Mouse (Mus musculus) retina, embryonic 14.5 days (tissue): ENCODE data around the gene Pdk3.

Experiments
- DNase-seq: peaks from one replicate; pipeline ENCODE4 v3.0.0-alpha.2; 2015; ENCODE audit warnings: low spot score

Pdk3 gene

DNA sequence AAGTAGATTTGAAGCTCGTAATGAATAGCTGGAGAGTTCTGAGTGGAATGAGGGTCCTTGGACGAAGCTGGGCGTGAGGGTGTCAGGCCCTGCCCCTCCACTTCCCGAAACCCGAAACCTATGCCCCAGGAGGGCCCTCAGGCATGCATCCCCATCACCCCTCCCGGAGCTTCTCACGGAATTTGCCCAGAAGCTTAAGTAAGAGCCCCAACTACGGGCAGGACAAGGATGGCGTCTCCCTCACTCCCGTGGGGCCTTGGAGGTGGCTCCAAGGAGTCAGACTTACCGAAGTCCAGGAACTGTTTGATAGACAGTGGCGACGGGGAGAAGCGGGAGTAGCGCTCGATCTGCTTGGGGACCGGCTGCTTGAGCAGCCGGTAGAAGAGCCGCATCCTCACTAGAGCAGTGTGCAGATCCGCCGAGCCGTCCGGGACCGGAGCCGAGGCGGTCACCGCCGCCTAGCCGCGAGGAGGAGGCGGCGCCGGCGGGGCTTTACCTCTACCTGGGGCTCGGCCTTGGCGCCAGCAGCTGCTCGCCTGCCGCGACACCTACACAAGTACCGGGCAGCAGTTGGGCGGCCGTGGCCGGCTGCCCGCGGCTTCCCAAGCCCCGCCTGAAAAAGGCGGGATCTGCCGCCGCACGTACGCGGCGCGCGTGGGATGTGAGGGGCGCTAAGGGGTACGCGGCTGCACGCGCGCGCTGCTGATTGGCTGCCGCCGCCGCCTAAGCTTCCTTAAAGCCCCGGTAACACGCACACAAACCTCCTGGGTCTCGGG lies at the start of gene Pdk3:
Pdk3 (minus strand) TSS at position 641 of the 776 bp plus-strand sequence.
- DNase-seq = peak; percentile 81

DNA sequence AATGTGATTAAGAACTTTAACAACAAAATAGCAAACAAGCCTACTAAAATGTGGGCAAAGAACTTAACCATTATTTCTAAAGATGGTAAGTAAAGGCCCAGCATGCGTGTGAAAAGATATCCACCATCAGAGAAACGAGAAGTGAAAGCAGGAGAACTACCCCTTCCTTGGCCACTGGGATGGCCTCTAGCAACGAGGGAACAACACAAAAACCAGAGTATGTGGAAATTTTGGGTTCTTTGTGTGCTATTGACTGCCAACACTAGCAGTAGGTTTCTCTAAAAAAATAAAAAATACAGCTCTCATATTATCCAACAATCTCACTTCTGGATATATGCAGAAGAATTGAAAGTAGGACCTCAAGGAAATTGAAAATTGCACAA lies 45.6 kb upstream of the Pdk3 start:
- no peak for DNase-seq

DNA sequence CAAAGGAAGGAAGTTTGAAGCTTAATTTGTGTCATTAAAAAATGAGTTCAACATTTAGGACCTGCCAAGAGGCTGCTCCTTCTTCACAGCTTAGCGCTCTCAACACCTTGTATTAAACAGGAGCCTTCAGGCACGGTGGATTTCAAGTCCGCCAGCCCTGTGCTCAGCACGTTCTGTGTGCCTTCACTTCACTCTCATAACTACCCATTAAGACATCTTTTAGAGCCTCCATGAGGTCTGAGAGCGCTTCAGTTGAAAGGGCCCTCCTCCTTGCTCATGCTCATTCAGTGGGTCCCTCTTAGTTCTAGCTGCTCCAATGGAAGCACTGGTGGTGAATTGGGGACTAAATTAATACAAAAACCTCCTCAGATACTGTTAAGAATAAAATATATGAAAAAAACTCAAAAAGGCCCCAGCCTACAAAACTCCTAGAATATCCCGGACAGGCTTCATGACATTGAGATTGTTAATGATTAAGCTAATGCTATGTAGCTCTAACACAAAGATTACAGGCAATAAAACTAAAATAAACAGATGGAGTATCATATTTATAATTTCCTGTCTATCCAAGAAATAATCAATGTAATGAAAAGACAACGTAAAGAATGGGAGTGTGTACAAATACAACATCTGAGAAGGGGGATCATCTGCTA lies 45.1 kb upstream of the Pdk3 start:
- DNase-seq = no peak

DNA sequence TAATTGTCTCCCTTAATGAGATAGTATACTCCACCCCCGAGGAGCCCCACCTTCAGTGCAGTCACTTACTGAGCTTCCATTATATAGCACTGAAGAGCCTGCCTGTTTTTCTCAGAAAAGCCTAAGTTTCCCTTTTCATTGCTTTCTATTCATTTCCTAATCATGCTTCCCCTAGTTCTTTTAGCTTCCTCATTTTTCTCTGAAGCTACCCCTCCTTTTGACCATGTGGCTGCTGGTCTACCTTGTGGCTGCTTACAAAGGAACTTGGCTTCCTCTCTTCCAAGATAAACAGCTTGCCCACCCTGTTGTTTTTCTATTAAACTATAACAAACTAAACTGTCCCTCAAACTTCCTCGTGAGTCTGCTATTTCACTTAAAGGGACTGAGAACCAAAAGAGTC lies 31.4 kb upstream of the Pdk3 start:
- no peak for DNase-seq

DNA sequence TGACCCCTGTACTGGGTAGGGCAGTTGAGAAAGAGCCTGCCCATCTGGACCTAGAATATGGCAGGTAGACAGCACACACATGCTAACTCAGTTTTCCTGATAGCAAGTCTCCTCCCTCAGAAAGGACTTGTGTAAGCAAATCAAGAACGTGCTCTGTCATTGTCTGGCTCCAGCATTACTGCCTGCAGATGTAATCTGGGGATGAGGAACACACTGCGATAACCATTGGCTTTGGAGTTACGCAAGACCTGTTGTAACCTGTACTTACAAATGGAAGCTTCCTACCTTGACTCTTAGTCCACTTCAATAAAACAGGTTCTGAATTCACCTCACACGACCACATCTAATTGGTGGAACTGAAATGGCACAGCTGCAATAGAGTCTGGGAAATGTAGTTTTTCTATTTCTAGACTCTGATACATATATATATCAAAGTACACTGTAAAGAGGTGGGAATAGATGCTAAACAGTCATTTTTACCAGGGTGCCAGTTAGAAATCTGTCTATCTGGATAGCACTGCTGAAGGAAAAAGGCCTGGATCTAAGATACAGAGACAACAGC lies 30.6 kb upstream of the Pdk3 start:
- no peak for DNase-seq

DNA sequence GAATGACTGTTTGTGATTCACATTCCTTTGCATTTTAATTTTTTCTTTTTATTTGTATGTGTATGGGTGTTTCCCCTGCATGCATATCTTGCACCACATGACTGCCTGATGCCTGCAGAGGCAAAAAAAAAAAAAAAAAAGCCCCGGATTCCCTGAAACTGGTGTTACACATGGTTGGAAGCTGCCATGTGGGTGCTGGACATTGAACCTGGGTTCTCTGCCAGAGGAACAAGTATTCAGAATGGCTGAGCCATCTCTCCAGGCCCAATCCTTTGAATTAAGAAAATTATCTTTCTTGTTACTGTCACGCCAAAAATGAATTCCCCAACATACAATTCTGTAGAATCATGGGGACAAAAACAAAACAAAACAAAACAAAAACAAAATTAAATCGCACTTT lies 25.8 kb upstream of the Pdk3 start:
- no peak for DNase-seq

DNA sequence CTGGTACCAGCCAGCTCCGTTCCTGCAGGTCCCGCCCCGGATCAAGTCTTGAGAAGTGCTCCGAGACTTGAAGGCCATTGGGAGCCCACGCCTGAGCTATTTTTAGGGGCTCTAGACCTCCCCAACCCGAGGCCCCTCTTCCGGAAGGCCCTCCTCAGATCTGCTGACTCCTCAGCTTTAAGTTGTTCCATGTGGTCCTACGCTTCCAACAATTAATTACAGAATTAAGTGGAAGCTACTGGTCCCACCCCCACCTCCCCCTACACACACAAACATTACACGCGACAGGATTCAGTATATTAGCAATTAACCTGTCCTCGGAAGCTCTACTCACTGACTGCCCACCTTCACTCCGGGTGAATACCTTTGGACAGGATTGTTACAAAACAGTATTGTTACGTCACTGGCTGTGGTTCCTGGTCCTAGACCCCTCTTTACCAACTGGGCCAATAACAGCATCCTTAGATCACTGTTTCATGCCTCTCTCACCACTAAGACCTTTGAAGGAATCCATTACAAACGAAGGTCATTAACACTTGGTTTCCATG lies 410 bp upstream of the Pdk3 start:
- no peak for DNase-seq

DNA sequence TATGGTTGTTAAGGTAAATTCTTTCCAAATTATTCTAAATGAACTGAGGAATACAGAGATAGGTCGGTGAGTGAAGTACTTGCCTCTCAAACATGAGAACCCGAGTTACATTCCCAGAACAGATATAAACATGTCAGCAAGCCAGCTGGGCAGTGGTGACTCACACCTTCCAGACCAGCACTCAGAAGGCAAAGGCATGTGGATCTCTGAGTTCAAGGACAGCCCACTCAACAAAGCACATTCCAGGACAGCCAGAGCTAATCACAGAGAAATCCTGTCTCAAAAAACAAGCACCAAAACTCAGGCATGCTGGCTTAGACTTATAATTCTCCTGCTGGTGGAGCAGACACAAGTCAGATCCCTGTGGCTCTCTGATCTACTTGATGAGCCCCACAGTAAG lies 6.2 kb downstream of the Pdk3 start:
- no peak for DNase-seq

DNA sequence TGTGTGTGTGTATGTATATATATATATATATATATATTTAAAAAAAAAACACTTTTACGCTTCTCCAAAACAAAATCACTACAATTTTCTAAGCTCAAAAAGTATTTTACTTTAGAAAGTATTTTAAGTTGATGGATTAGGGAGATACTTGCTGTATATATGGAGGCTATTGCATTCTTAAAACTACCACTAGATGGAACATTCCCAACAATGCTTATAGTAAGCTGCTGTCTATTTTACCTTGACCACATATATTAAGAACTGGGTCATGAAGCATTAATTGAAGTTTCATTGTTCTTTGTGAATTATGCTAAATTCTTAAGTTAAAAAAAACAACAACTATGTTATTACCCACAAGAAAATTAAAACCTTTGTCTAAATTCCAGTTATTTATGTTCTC lies 24.0 kb downstream of the Pdk3 start:
- DNase-seq = peak; percentile 12

DNA sequence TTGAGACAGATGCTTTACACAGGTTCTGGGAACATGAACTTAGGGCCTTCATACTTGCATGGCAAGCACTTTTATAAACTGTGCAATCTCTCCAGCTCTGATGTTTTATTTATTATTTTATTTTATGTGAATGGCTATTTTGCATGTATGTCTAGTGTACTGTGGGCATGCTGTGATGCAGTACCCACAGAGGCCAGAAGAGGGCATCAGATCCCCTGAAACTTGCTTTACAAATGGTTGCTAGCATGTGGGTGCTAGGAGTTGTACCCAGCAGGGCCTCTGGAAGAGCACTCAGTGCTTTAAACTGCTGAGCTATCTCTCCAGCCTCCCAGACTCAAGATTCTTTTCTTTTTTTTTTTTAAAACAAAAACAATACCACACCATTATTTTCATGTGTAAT lies 38.8 kb downstream of the Pdk3 start:
- DNase-seq = peak; percentile 43

DNA sequence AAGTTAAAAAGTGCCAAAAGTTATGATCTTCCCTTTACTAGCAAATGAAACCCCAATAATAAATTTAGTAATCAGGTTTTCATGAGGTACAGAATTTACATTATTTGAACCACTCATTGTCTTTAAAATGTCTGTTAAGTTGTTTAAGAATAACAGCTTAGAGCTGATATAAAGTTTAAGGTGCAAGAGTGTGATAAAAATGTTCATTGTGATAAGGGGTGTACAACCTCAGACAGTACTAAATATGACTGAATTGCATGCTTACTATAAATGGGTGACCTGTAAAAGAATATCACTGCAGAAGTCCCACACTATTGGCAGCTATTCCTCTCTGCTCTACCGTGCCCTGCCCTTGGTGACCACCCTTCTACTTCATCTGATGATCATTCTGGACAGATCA lies 42.4 kb downstream of the Pdk3 start:
- DNase-seq = no peak

DNA sequence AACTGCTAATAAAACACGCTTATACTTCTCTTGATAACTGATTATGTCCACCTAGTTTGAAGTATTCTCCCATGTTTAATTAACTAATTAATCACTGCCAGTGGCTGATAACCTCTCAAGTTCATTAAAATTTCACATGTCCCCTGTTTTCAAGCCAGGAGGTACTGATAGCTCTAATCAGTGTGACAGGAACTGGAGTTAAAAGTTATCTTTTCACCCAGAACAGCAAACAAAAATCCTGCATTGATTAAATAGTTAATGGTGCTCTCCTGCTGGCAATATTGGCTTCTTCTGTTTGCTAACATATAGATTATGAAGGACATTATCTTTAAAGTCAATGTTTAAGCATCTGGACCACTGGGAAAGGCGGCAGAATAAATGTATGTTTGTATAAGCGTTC lies 71.2 kb downstream of the Pdk3 start:
- no peak for DNase-seq

DNA sequence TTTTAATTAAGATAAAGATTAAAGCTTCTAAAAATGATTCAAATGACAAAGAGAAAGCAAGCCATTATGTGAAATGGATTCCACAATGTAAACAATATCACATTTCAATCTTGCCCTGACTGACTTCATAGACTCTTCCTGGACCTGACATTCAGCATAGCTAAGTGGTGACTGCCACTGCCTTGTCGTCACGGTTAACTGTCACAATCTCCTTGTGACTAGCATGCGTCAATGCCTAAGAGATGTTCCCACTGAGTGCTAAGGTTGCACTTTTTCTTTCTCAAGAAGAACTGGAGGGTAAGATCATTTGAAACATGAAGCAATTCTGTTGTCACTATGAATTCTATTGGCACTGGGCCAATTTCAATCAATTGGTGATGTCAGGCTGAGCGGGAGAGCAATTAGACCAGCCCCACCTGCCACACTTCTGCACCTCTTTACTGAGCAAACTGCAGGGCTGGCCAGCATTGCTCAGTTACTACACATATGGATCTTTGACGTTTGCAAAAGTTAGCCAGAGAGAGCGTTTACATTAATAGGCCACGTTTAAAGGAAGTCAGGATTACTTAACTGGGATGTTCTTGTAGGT lies 75.0 kb downstream of the Pdk3 start:
- DNase-seq = peak; percentile 20

DNA sequence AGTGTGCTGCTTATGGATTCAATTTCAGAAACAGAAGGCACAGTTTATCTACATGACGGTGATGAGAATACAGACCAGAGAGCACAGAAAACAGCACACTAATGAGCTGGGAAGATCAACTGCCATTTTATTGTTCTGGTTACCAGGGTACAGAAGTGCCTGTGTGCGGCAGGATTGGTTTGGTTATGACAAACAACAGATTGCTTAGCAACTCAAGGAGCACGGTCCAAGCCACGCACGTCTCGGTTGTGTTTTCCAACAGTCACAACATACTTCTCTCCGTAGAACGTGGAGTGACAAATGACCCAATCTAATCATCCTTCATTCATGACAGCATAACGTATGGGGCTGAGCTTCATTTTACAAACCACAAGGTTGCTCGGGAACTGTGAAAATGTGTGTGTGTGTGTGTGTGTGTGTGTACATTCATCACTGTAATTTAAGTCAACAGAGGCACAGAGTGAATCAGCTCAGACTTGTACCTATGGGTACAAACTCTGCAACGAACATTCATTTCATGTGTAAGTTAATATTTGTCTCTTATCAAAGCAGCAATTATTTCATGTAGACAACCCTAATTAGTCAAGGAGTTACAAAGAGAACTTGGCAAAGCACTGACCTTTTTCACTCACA lies 76.7 kb downstream of the Pdk3 start:
- DNase-seq = peak; percentile 55

DNA sequence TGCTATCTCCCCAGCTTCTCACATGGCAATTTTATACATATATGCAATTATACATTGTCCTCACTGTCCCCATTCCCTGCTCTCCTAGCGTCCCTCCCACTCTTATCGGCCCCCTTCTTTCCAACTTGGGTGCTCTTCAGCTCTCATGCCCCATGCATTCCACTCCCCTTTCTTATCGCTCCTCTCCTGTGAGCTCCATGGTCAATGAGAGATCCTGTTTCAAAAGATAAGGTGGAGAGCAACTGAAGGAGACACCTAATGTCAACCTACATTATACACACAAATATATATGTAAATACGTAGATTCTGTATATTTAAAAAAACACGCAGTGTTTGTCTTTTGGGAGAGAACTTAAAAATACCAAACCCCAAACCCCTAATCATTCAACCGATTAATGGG lies 81.4 kb downstream of the Pdk3 start:
- DNase-seq = no peak

DNA sequence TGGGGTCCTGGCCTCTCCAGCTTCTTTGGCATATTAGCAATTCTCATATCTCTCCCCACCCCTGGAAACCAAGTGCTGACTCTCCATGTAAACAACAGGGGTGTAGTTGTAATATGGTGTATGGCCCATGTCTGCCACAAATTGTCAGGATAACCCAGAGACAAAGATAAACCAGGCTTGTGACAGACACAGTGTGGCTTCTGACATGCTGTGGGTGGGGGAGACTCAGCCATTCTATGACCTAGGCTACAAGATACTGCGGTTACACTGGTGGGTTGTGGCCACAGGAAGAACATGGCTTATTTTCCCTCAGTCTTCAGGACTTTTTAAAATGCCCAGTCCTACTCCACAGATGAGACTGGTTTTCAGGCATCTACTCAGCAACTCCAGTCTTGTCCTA lies 82.8 kb downstream of the Pdk3 start:
- DNase-seq = no peak

DNA sequence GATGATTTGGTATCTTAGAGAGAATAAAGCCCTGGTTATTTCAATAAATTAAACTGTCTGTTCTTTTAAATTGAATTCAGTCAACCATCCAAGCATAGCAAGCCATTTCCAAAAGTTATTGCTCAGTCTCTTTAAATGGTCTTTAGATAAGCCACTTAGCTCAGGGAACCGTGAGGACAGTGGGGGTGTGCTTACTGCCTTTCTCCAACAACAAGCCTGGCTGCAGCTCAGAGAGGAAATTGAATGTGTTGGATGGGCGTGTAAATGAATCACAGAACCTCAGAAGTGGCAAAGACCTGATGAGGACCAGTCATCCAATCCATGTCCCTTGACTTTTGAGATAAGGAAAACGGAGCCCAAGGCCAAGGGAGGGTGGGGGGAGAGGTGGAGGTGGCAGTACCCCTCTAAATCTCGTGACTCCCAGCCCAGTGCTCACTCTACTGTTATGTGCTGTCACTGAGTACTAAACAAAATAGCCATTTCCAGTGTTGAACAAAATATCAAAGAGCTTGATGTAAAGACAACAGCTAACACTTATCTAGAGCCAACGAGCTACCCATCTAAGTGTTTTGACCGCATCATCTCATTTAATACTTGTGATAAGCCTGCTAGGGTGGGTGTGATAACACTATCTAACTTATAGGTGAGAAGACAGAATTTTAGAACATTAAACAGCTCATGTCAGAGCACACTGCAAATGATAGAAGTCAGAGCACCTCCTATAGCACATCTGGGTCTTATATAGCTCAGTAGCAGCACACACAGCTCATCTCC lies 98.8 kb downstream of the Pdk3 start:
- DNase-seq = peak; percentile 45

DNA sequence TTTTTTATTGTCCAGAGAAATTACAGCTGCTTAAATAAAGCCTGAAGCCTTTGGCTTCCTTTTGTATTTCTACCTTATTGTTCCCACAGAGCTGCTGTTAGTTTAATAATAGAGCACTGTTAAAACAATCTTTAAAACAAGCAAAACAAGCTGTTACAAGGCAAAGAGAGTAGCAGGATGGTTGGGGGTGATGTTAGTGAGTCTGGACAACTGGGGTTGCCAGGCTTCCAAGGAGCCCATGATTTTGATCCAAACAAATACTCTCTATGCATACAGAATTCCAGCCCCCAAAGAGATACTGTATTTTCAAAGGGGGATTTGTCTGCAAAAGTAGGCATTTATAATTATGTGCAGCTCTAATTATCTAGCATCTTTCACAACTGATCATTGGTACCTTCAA lies 99.6 kb downstream of the Pdk3 start:
- DNase-seq = peak; percentile 33

DNA sequence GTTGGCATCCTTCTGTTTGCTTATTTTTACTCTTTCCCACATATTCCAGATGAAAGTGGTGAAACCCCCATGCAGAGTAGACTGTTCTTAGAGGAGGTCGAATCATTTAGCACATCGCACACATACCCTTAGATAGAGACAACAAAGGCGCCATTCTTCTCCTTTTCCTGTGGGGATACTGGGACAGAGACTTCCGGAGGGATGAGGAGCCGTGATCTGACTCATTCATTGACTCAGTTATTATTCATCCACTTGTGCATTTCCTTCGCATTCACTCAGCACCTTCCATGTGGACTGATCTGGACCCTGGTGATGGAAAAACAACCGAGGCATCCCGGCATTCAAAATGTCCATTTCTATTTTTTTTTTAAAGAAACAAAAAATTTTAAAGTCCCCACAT lies 101.1 kb downstream of the Pdk3 start:
- no peak for DNase-seq

DNA sequence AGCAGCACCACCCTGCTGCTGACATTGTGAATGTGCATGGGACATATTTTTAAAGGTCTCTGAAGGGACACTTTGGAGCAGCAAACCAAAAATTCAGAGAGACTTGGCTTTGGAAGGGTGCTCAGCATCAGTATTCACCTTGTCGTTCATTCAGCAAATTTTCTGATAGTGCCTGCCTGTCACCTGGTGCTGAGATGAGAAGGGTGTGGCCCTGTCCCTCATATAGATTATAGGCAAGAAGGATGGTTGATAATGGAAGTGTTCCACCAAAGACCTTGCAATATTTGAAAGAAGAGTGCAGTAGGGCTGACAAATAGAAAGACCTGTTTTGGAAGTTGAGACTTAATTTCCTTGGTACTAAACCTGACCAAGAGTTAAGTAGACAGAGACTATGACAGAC lies 102.5 kb downstream of the Pdk3 start:
- DNase-seq = no peak
